Mouse (Mus musculus) CH12.LX (cell line): ENCODE data around the gene Ube2g1.

ENCODE experiments used
- BHLHE40 ChIP-seq: IDR thresholded peaks from 2 replicates; pipeline ENCODE4 v1.6.1; 2011; ENCODE audit warnings: mild to moderate bottlenecking, low read depth, low read length, improper control_type of control experiment
- CHD1 ChIP-seq: IDR thresholded peaks from 2 replicates; pipeline ENCODE4 v1.6.1; 2012; ENCODE audit warnings: low read depth, low read length, improper control_type of control experiment, inconsistent platforms
- CTCF ChIP-seq, 2 experiments: IDR thresholded peaks in 1 of 2; conservative IDR thresholded peaks in 1 of 2; 2 replicates each; pipeline ENCODE4 v1.5.1; 2011 to 2012; ENCODE audit warnings: low read depth in 2 of 2, low read length in 2 of 2, improper control_type of control experiment in 1 of 2, inconsistent platforms in 1 of 2, mild to moderate bottlenecking in 1 of 2, moderate library complexity in 1 of 2
- POLR2A ChIP-seq: IDR thresholded peaks from 2 replicates; pipeline ENCODE4 v1.6.1; 2011; ENCODE audit warnings: low read depth, mild to moderate bottlenecking, improper control_type of control experiment, low read length

DNA sequence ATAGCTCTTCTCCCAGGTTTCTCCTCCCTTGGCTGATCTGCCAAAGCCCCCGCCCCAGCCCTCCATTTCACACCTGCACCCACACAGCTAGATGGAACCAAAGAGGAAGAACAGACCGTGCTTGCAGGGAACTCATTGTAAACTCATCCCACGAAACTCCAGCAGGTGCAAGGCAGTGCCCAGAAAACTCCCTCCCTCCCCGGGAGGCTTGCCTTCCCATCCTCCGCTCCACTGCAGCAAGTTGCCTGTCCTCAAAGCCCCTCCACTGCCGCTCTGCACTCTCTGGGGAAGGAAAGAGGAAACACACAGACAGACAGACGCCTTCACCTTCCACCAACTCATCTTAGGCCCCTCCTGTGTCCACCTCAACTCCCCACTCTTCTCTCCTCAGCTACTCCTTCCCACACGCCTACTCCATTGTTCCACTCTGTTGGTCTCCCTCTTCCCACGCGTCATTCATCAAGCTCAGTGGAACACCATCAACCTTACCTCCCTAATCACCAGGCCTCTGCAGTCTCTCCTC lies 40.2 kb upstream of the Ube2g1 start:
- TF ChIP-seq CHD1 (no peak), BHLHE40 (no peak), CTCF (conservative IDR thresholded peaks at IDR 0.05 in 1 of 2, IDR thresholded peaks at IDR 0.05 in 1 of 2; ENCODE audit: low read depth in 2 of 2, low read length in 2 of 2) (no peak), POLR2A (no peak)
